Mouse (Mus musculus): Measurements from ENCODE around the gene Ddx39. TPM values are rescaled to one million over a fixed set of nuclear protein-coding genes. Genes with fewer than 3 reads are reported as not detected.

The Ddx39 gene
- polyA plus RNA-seq, 1 experiment from 2014 or later, result 82.6 TPM

DNA sequence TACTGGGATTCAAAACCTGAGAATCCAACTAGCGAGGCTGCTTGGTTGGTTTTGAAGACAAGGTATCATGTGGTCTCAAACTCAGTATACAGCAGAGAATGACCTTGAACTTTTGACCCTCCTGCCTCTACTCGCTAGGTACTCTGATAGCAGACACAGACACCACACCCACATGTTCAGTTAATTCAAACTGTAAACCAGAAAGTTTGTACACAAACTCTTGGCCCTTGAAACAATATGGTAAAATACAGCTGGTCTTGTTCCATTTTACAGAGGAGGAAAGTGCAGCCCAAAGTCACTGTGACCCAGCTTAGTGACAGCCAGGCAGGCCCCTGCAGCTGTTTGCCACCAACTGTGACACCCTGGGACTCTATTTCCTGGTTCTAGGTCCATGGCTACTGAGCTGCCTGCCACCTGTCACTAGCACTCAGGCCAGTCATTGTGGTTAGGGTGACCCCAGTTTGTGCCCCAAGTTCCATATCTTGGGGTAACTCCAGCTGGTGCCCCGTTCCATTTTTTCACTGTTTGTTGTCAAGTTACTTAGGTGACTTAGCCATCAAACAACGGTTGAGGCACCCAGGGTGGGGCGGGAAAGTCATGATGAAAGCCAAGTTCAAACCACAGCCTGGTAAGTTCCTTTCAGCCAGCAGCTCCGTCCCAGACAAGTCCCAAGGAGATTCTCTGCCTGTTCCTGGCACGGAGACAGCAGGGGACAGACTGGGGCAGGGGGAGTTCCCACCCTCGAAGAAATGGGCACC, 24.9 kb downstream of the Ddx39 start:
- Histone ChIP-seq H3K4me3 (ENCODE audit: low read depth, low read length) (no peak overlapping the region; the same call in 1 of the 2 replicates), H3K9me3 (ENCODE audit: control insufficient read depth, low read length) (no peaks in the 10 kb centered on the region), H3K9ac (replicated peaks; ENCODE audit: low read depth, low read length) (0 out of 2 replicates have a peak overlapping the region, but pooled peaks have one; percentile 16), H3K27me3 (ENCODE audit: control insufficient read depth, insufficient read depth, low read length) (peaks cover 8% of the 10 kb centered on the region), H3K27ac (ENCODE audit: low read depth, low read length) (no peak overlapping the region), H3K4me1 (ENCODE audit: control insufficient read depth, insufficient read depth, low read length) (peaks cover 3% of the 10 kb centered on the region; the same call in 1 of the 2 replicates), H3K36me3 (ENCODE audit: control insufficient read depth, insufficient read depth, low read length) (no peaks in the 10 kb centered on the region), H3K4me2 (ENCODE audit: low read depth, low read length) (peak overlapping the region; percentile 14; the same call in 1 of the 2 replicates)
- no peak for ATAC-seq (ENCODE audit: low read depth)
- 44% methylated on average over 8 of the region's 8 CpGs for WGBS

DNA sequence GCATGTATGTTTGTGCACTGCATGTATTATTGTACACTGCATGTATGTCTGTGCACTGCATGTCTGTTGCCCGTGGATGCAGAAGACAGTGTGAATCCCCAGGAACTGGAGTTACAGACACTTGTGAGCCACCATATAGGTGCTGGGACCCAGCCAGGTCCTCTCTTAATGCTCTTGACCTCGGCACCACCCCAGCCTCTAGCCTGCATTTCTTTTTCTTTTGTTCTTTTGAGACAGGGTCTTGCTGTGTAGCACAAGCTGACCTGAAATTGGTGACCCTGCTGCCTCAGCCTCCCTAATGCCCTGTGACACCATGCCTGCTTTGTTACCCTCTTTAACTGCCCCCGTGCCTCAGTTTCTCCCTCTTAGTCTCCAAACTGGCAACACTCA, 25.6 kb downstream of the Ddx39 start:
- Histone ChIP-seq H3K4me1 (ENCODE audit: control insufficient read depth, insufficient read depth, low read length) (peaks cover 3% of the 10 kb centered on the region; the same call in 1 of the 2 replicates), H3K4me2 (ENCODE audit: low read depth, low read length) (peak overlapping the region; percentile 78), H3K27ac (ENCODE audit: low read depth, low read length) (no peak overlapping the region), H3K27me3 (ENCODE audit: control insufficient read depth, insufficient read depth, low read length) (peaks cover 8% of the 10 kb centered on the region), H3K36me3 (ENCODE audit: control insufficient read depth, insufficient read depth, low read length) (no peaks in the 10 kb centered on the region), H3K9ac (replicated peaks; ENCODE audit: low read depth, low read length) (peak overlapping the region; percentile 29), H3K4me3 (ENCODE audit: low read depth, low read length) (peak overlapping the region; percentile 35), H3K9me3 (ENCODE audit: control insufficient read depth, low read length) (no peaks in the 10 kb centered on the region)
- 0 out of 2 replicates have a peak, but pooled peaks have one; percentile 28 for ATAC-seq (ENCODE audit: low read depth)
- WGBS, result 19% methylated on average over 3 of the region's 3 CpGs

DNA sequence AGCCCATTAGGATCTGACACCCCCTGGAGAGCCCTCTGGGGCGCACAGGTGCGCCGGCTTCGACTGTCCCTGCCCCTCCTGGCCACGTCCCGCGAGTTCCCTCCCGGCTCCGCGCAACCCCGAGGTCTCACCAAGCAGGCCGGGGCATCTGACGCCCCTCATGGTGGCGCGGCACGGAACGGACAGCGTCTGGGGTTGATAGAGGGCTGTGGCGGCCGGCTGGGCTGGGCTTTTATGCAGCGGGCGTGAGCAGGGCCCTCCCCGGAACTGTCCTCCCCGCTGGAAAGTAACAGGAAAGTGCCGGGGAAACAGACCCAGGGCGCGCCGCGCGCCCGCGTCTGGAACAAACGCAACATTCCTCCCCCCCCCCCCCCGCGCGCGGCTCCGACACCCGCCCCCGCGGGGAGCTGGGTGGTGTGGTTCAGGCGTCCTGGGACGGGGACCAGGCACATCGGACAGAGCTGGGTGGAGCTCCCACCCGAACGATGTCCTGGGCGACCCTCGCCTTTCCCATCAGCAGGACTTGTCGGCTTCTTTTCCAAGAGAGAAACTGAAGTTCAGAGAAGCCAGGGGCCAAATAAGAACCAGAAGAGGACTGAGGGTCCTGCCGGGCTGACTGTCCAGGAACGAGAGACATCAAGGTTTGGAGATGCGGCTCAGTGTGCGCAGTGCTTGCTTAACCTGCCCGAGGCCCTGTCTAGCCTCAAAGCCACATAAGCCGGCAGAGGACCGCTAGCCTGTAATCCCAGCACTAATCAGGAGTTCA, 26.2 kb downstream of the Ddx39 start, which contains the start of gene Adgre5:
Adgre5 (minus strand) TSS at position 351 of the 766 bp plus-strand sequence.
- under 1% methylated on average over 48 of the region's 56 CpGs for WGBS
- Histone ChIP-seq H3K9ac (replicated peaks; ENCODE audit: low read depth, low read length) (peak within 1 kb of the TSS; percentile 29), H3K9me3 (ENCODE audit: control insufficient read depth, low read length) (no peaks in the 10 kb centered on the region), H3K4me1 (ENCODE audit: control insufficient read depth, insufficient read depth, low read length) (peaks cover 3% of the 10 kb centered on the region; the same call in 1 of the 2 replicates), H3K4me3 (ENCODE audit: low read depth, low read length) (peak within 1 kb of the TSS; percentile 35), H3K27ac (ENCODE audit: low read depth, low read length) (peak within 1 kb of the TSS; percentile 44; the same call in 1 of the 2 replicates), H3K27me3 (ENCODE audit: control insufficient read depth, insufficient read depth, low read length) (peaks cover 8% of the 10 kb centered on the region), H3K4me2 (ENCODE audit: low read depth, low read length) (peak within 1 kb of the TSS; percentile 78), H3K36me3 (ENCODE audit: control insufficient read depth, insufficient read depth, low read length) (no peaks in the 10 kb centered on the region)
- peak; percentile 52; the same call in 1 of the 2 replicates for ATAC-seq (ENCODE audit: low read depth)

DNA sequence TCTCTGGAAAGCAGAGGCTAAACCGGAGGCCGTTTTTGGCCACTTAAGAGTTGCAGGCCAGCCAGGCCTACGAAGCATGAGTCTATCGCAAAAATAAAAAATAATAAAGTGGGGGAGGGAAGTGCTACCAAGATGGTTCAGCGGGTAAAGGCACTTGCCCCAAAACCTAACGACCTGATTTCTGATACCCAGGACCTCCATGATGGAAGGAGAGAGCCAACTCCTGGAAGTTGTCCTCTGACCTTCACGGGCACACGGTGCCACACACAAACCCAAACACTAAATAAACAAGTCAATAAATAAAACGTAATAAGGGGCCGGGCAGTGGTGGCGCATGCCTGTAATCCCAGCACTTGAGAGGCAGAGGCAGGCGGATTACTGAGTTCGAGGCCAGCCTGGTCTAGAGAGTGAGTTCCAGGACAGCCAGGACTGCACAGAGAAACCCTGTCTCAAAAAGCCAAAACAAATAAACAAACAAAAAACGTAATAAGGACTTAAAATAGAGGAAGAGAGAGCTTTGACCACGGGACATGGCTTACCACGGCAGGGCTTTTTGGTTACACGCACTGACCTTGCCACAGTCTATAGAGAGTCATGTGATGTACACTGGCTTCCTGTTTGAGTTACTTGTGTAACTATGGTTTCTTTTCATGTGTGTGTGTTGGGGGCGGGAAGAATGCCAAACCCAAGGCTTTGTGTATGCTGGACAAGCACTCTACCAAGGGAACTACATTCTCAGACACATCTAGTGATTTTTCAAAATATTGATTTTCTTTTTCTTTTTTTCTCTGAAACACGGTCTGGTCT, 27.1 kb downstream of the Ddx39 start:
- Histone ChIP-seq H3K4me3 (ENCODE audit: low read depth, low read length) (no peak overlapping the region), H3K4me2 (ENCODE audit: low read depth, low read length) (peak overlapping the region; percentile 78; the same call in 1 of the 2 replicates), H3K27ac (ENCODE audit: low read depth, low read length) (no peak overlapping the region; the same call in 1 of the 2 replicates), H3K27me3 (ENCODE audit: control insufficient read depth, insufficient read depth, low read length) (peaks cover 8% of the 10 kb centered on the region), H3K4me1 (ENCODE audit: control insufficient read depth, insufficient read depth, low read length) (peaks cover 3% of the 10 kb centered on the region; the same call in 1 of the 2 replicates), H3K36me3 (ENCODE audit: control insufficient read depth, insufficient read depth, low read length) (no peaks in the 10 kb centered on the region), H3K9ac (replicated peaks; ENCODE audit: low read depth, low read length) (no peak overlapping the region), H3K9me3 (ENCODE audit: control insufficient read depth, low read length) (no peaks in the 10 kb centered on the region)
- no peak for ATAC-seq (ENCODE audit: low read depth)
- 75% methylated on average over 19 of the region's 19 CpGs for WGBS

DNA sequence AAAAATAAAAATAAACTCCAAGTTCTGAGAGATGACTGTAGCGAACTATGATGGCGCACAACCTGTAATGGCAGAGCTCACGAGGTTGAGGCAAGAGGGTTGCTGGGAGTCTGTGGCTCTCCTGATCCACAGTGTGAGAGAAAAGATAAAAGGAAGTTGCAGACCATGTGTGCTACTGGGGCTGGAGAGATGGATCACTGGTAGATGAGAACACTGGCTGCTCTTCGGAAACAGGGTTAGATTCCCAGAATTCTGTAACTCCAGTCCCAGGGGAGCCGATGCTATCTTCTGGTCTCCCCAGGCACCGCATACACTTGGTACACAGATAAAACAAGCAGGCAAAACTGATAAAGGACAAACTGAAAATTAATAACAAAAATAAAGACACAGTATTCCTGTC, 28.0 kb downstream of the Ddx39 start:
- H3K4me2 ChIP-seq (ENCODE audit: low read depth, low read length), result no peak overlapping the region
- H3K4me3 ChIP-seq (ENCODE audit: low read depth, low read length), result no peak overlapping the region
- WGBS, result 94% methylated on average over 6 of the region's 6 CpGs
- H3K27me3 ChIP-seq (ENCODE audit: control insufficient read depth, insufficient read depth, low read length), result peaks cover 8% of the 10 kb centered on the region; the same call in 1 of the 2 replicates
- H3K4me1 ChIP-seq (ENCODE audit: control insufficient read depth, insufficient read depth, low read length), result peaks cover 8% of the 10 kb centered on the region
- no peak for ATAC-seq (ENCODE audit: low read depth)
- no peak overlapping the region for H3K9ac ChIP-seq (replicated peaks; ENCODE audit: low read depth, low read length)
- H3K9me3 ChIP-seq (ENCODE audit: control insufficient read depth, low read length), result no peaks in the 10 kb centered on the region
- H3K36me3 ChIP-seq (ENCODE audit: control insufficient read depth, insufficient read depth, low read length), result no peaks in the 10 kb centered on the region
- H3K27ac ChIP-seq (ENCODE audit: low read depth, low read length), result no peak overlapping the region

DNA sequence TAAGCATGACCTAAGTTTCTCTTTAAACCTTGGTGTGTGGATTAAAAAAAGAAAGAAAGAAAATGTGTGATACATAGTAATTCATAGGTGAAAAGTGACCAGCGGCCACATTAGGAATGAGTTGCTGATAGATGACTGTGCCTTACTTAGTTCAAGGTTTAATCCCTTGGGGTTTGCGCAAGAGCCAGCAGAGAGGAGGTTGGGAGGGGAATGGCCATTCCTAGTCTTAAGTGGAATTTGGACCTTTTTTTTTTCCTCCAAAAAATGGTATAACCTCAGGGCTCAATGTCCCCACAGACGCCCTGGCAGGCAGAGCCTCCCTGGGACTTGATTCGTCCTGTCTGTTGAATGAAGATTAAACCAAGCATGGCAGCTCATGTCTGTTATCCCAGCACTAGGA, 29.1 kb downstream of the Ddx39 start:
- H3K36me3 ChIP-seq (ENCODE audit: control insufficient read depth, insufficient read depth, low read length), result no peaks in the 10 kb centered on the region
- H3K4me2 ChIP-seq (ENCODE audit: low read depth, low read length), result no peak overlapping the region
- H3K4me1 ChIP-seq (ENCODE audit: control insufficient read depth, insufficient read depth, low read length), result peaks cover 15% of the 10 kb centered on the region
- no peak overlapping the region for H3K4me3 ChIP-seq (ENCODE audit: low read depth, low read length)
- H3K9me3 ChIP-seq (ENCODE audit: control insufficient read depth, low read length), result no peaks in the 10 kb centered on the region
- H3K27ac ChIP-seq (ENCODE audit: low read depth, low read length), result no peak overlapping the region
- no peak overlapping the region for H3K9ac ChIP-seq (replicated peaks; ENCODE audit: low read depth, low read length)
- H3K27me3 ChIP-seq (ENCODE audit: control insufficient read depth, insufficient read depth, low read length), result peaks cover 8% of the 10 kb centered on the region; the same call in 1 of the 2 replicates
- ATAC-seq (ENCODE audit: low read depth), result no peak
- WGBS, result 87% methylated on average over 4 of the region's 4 CpGs

DNA sequence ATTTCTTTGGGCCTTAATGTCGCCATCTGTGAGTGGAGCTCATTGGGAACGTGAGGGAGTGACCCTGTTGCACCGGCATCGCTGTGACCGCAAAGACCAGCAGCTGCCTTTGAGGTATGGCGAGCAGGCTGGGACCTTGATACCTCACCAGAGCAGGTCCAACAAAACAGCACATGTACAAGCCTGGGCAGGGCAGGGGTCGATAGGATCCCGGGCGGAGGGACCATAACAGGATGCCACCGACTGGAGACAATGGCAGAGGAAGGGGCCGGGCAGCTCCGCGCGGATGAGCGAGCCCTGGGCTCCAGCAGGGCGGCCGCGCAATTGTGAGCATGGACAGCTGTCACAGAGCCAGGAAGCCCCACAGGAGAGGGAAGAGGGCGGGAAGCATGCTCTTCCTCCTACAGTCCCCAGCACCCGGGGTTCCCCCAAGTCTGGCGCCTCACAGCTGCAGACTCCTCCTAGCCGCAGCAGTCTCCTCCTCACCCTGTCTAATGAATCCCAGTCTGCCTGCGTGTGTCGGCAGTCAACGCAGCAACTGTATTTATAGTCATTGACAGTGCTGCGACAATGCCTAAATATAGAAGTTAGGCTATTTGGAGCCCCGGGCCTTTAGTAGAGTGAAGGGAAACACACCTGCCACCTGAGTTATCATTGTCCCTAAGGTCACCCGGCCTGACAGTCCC, 32.8 kb downstream of the Ddx39 start:
- 2% methylated on average over 27 of the region's 28 CpGs for WGBS
- ATAC-seq (ENCODE audit: low read depth), result peak; percentile 73
- no peaks in the 10 kb centered on the region for H3K36me3 ChIP-seq (ENCODE audit: control insufficient read depth, insufficient read depth, low read length)
- peak overlapping the region; percentile 58 for H3K4me2 ChIP-seq (ENCODE audit: low read depth, low read length)
- H3K27ac ChIP-seq (ENCODE audit: low read depth, low read length), result peak overlapping the region; percentile 45; the same call in 1 of the 2 replicates
- H3K4me3 ChIP-seq (ENCODE audit: low read depth, low read length), result peak overlapping the region; percentile 28
- peaks cover 12% of the 10 kb centered on the region for H3K4me1 ChIP-seq (ENCODE audit: control insufficient read depth, insufficient read depth, low read length)
- H3K9me3 ChIP-seq (ENCODE audit: control insufficient read depth, low read length), result no peaks in the 10 kb centered on the region
- no peaks in the 10 kb centered on the region for H3K27me3 ChIP-seq (ENCODE audit: control insufficient read depth, insufficient read depth, low read length)
- peak overlapping the region; percentile 41 for H3K9ac ChIP-seq (replicated peaks; ENCODE audit: low read depth, low read length)

DNA sequence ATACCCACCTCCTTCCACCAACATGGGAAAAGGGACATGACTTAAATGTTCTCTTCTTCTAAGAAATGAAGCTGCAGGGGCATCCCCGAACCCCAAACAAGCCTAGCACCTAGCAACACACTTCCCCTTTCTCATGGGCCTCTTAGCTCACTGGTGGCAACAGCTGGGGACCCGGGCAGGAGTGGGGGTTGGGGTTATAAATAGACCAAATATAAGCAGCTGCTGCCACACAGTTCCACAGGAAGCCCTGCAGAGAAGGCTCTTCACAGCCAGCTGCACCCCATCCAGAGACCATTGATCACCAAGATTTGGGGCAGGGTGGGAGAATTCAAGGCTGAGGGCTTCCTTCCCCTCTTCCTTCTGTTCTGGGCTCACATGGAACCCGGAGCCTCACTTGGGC, 33.7 kb downstream of the Ddx39 start:
- no peak for ATAC-seq (ENCODE audit: low read depth)
- WGBS, result 38% methylated on average over 3 of the region's 3 CpGs
- no peaks in the 10 kb centered on the region for H3K36me3 ChIP-seq (ENCODE audit: control insufficient read depth, insufficient read depth, low read length)

More for the DNA sequence above, 33.7 kb downstream of the Ddx39 start:
- no peak overlapping the region for H3K9ac ChIP-seq (replicated peaks; ENCODE audit: low read depth, low read length)
- H3K9me3 ChIP-seq (ENCODE audit: control insufficient read depth, low read length), result no peaks in the 10 kb centered on the region
- H3K27ac ChIP-seq (ENCODE audit: low read depth, low read length), result no peak overlapping the region; the same call in 1 of the 2 replicates
- H3K27me3 ChIP-seq (ENCODE audit: control insufficient read depth, insufficient read depth, low read length), result no peaks in the 10 kb centered on the region
- no peak overlapping the region for H3K4me2 ChIP-seq (ENCODE audit: low read depth, low read length)
- peaks cover 12% of the 10 kb centered on the region for H3K4me1 ChIP-seq (ENCODE audit: control insufficient read depth, insufficient read depth, low read length)
- no peak overlapping the region for H3K4me3 ChIP-seq (ENCODE audit: low read depth, low read length)
